Mouse (Mus musculus) kidney, adult 2 months (tissue): ENCODE measurements around the gene Gm11541.

Experiments used
- CTCF ChIP-seq: fragments of 200-500 bp; conservative IDR thresholded peaks from 2 replicates; pipeline ENCODE4 v1.5.1; 2011; ENCODE audit warnings: low read depth, mild to moderate bottlenecking, control low read depth, low read length, moderate library complexity, mixed read lengths; ENCODE audit not compliant: insufficient read depth, insufficient read length
- POLR2A ChIP-seq: fragments of 200-500 bp; IDR thresholded peaks from one replicate; pipeline ENCODE4 v1.6.1; 2011; ENCODE audit warnings: low read depth, low read length, control low read depth

- no peak for TF ChIP-seq CTCF
- TF ChIP-seq POLR2A: no peak
Measured at GRCm38 (mm10) chr11:94731229-94731628, 26.9 kb upstream of the Gm11541 start.
